Mouse (Mus musculus): ENCODE measurements around the gene Zfp748. TPM values are rescaled to one million over a fixed set of nuclear protein-coding genes. Genes with fewer than 3 reads are reported as not detected.
A peak's percentile ranks its signal among the peaks of the same experiment; 100 is the strongest.

Gene Zfp748
- total RNA-seq (2014; rRNA removed; ENCODE audit: low replicate concordance) (5.7 and 30.1 TPM in 2 replicates), polyA plus RNA-seq (2015; fragmentation: Nextera tagmentation; extraction: Ambion mirVana) (3.1 and 3.4 TPM in 2 replicates)

DNA sequence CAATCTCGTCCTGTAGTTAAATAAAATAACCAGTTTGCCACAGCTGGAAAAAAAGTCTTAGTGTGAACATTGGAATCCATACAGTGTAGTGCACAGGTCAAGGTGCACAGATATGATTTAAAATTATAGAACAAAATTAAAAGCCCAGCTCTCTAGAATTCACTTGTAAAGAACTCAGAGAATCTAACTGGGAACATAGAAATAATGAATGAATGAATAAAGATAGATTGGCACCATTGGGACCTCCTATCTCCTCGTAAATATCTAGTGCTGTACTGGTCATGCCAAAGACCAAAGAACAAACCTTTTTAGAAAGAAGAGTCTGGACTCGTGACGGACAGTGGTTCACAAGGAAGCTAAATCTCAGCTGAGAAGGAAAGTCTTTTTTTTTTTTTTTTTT, at the start of gene Zfp748:
TSS of gene Zfp748 (minus strand) at position 101 of the 400 bp plus-strand sequence.
- no peak for DNase-seq (ENCODE audit: low spot score)
- Histone ChIP-seq H3K9ac (replicated peaks; ENCODE audit: low read depth, low read length) (peak within 1 kb of the TSS; percentile 86), H3K27me3 (ENCODE audit: control insufficient read depth, insufficient read depth, low read length) (no peaks in the 10 kb centered on the region), H3K9me3 (replicated peaks; ENCODE audit: control insufficient read depth, low read length) (no peaks in the 10 kb centered on the region), H3K4me1 (ENCODE audit: control insufficient read depth, insufficient read depth) (peaks cover 10% of the 10 kb centered on the region), H3K4me2 (ENCODE audit: low read depth, low read length) (peak within 1 kb of the TSS; percentile 87), H3K4me3 (ENCODE audit: low read depth, low read length) (peak within 1 kb of the TSS; percentile 99), H3K27ac (ENCODE audit: low read depth) (peak within 1 kb of the TSS; percentile 88), H3K36me3 (replicated peaks; ENCODE audit: control insufficient read depth, insufficient read depth, low read length) (no peaks in the 10 kb centered on the region)
- WGBS: 81% methylated on average over 4 of the region's 4 CpGs
- no peak for ATAC-seq (ENCODE audit: insufficient read depth, low read depth)
- no peak for TF ChIP-seq CTCF (IDR thresholded peaks at IDR 0.05; ENCODE audit: low read depth)
- no peak for TF ChIP-seq EP300 (IDR thresholded peaks at IDR 0.05; ENCODE audit: low read depth)

GRCm38 (mm10) chr13:67572591-67573189, 19.1 kb upstream of the Zfp748 start:
- no peak for TF ChIP-seq EP300 (IDR thresholded peaks at IDR 0.05; ENCODE audit: low read depth)
- TF ChIP-seq CTCF (IDR thresholded peaks at IDR 0.05; ENCODE audit: low read depth): no peak
- Histone ChIP-seq H3K4me2 (ENCODE audit: low read depth, low read length) (no peak overlapping the region), H3K27ac (ENCODE audit: low read depth) (no peak overlapping the region), H3K36me3 (replicated peaks; ENCODE audit: control insufficient read depth, insufficient read depth, low read length) (no peaks in the 10 kb centered on the region), H3K4me3 (ENCODE audit: low read depth, low read length) (no peak overlapping the region), H3K27me3 (ENCODE audit: control insufficient read depth, insufficient read depth, low read length) (no peaks in the 10 kb centered on the region), H3K9me3 (replicated peaks; ENCODE audit: control insufficient read depth, low read length) (peaks cover 5% of the 10 kb centered on the region; the same call in 1 of the 2 replicates), H3K9ac (replicated peaks; ENCODE audit: low read depth, low read length) (no peak overlapping the region), H3K4me1 (ENCODE audit: control insufficient read depth, insufficient read depth) (no peaks in the 10 kb centered on the region)
- DNase-seq (ENCODE audit: low spot score) (no peak), ATAC-seq (ENCODE audit: insufficient read depth, low read depth) (no peak)
- 54% methylated on average over 5 of the region's 5 CpGs for WGBS

- H3K4me2 ChIP-seq (ENCODE audit: low read depth, low read length): peak overlapping the region; percentile 87
- peak; percentile 96 for ATAC-seq (ENCODE audit: insufficient read depth, low read depth)
- peak; percentile 84 for DNase-seq (ENCODE audit: low spot score)
- under 1% methylated on average over 44 of the region's 44 CpGs for WGBS
- peak overlapping the region; percentile 99 for H3K4me3 ChIP-seq (ENCODE audit: low read depth, low read length)
- no peaks in the 10 kb centered on the region for H3K36me3 ChIP-seq (replicated peaks; ENCODE audit: control insufficient read depth, insufficient read depth, low read length)
- peaks cover 10% of the 10 kb centered on the region for H3K4me1 ChIP-seq (ENCODE audit: control insufficient read depth, insufficient read depth)
- peak overlapping the region; percentile 88 for H3K27ac ChIP-seq (ENCODE audit: low read depth)
- no peak for TF ChIP-seq CTCF (IDR thresholded peaks at IDR 0.05; ENCODE audit: low read depth)
- no peak for TF ChIP-seq EP300 (IDR thresholded peaks at IDR 0.05; ENCODE audit: low read depth)
- peak overlapping the region; percentile 86 for H3K9ac ChIP-seq (replicated peaks; ENCODE audit: low read depth, low read length)
- H3K27me3 ChIP-seq (ENCODE audit: control insufficient read depth, insufficient read depth, low read length): no peaks in the 10 kb centered on the region
- no peaks in the 10 kb centered on the region for H3K9me3 ChIP-seq (replicated peaks; ENCODE audit: control insufficient read depth, low read length)
These were observed 904 bp downstream of the Zfp748 start for GRCm38 (mm10) chr13:67552505-67553346.

GRCm38 (mm10) chr13:67545941-67546340, 7.7 kb downstream of the Zfp748 start:
- H3K9me3 ChIP-seq (replicated peaks; ENCODE audit: control insufficient read depth, low read length): no peaks in the 10 kb centered on the region
- H3K4me3 ChIP-seq (ENCODE audit: low read depth, low read length): no peak overlapping the region
- H3K4me2 ChIP-seq (ENCODE audit: low read depth, low read length): no peak overlapping the region
- no peaks in the 10 kb centered on the region for H3K27me3 ChIP-seq (ENCODE audit: control insufficient read depth, insufficient read depth, low read length)
- TF ChIP-seq EP300 (IDR thresholded peaks at IDR 0.05; ENCODE audit: low read depth): no peak
- H3K27ac ChIP-seq (ENCODE audit: low read depth): no peak overlapping the region
- no peak overlapping the region for H3K9ac ChIP-seq (replicated peaks; ENCODE audit: low read depth, low read length)
- WGBS: 87% methylated on average over 1 of the region's 1 CpGs
- no peak for ATAC-seq (ENCODE audit: insufficient read depth, low read depth)
- H3K36me3 ChIP-seq (replicated peaks; ENCODE audit: control insufficient read depth, insufficient read depth, low read length): peaks cover 38% of the 10 kb centered on the region
- DNase-seq (ENCODE audit: low spot score): no peak
- H3K4me1 ChIP-seq (ENCODE audit: control insufficient read depth, insufficient read depth): no peaks in the 10 kb centered on the region

DNA sequence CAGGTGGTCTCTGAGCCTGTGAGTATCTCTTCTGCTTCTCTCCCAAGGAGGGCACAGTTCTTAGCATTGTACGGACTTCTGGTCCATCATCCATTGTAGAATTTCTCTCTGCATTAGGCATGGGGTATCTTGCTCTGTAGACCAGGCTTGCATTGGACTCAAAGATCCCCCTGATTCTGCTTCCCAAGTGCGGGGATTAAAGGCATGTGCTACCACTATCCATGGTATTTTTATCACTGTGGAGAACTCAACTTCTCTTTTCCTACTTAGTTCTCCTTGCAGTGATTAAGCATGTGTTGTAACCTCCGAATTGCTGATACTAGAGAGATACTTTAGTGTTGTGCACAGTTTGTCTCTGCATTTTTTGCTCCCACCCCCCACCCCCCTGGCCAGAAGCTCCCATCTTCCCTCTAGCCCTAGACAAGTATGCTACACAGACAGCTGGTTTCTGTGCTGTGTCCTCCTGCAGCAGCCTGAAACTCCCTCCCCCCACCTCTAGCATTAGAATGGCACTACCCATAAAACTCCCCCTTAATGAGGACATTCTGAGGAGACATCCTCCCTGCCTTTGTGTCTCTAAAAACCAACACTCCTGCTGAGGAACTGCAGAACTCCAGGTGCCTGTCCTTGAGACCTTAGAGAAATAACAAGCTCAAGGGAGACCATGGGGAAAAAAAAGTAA, 26.4 kb downstream of the Zfp748 start:
- WGBS: 73% methylated on average over 3 of the region's 3 CpGs
- TF ChIP-seq CTCF (IDR thresholded peaks at IDR 0.05; ENCODE audit: low read depth) (no peak), EP300 (IDR thresholded peaks at IDR 0.05; ENCODE audit: low read depth) (no peak)
- DNase-seq (ENCODE audit: low spot score) (no peak), ATAC-seq (ENCODE audit: insufficient read depth, low read depth) (no peak)
- Histone ChIP-seq H3K27me3 (ENCODE audit: control insufficient read depth, insufficient read depth, low read length) (no peaks in the 10 kb centered on the region), H3K9ac (replicated peaks; ENCODE audit: low read depth, low read length) (no peak overlapping the region), H3K4me2 (ENCODE audit: low read depth, low read length) (no peak overlapping the region), H3K9me3 (replicated peaks; ENCODE audit: control insufficient read depth, low read length) (no peaks in the 10 kb centered on the region), H3K4me3 (ENCODE audit: low read depth, low read length) (no peak overlapping the region), H3K27ac (ENCODE audit: low read depth) (no peak overlapping the region), H3K36me3 (replicated peaks; ENCODE audit: control insufficient read depth, insufficient read depth, low read length) (no peaks in the 10 kb centered on the region), H3K4me1 (ENCODE audit: control insufficient read depth, insufficient read depth) (peaks cover 15% of the 10 kb centered on the region)
